Mouse (Mus musculus) forebrain, embryonic 10.5 days (tissue): Measurements from ENCODE around the gene Prnp. TPM values are rescaled to one million over a fixed set of nuclear protein-coding genes. Genes with fewer than 3 reads are reported as not detected.
A peak's percentile ranks its signal among the peaks of the same experiment; 100 is the strongest.

Experiments used
- DNase-seq: peaks from one replicate; pipeline ENCODE4 v3.0.0-alpha.2; 2017; ENCODE audit warnings: low spot score; ENCODE audit errors: extremely low spot score
- H3K27ac ChIP-seq: fragments of 300-500 bp; sonication (generic); 2 replicates; pipeline ENCODE4 v1.5.1; 2016; ENCODE audit warnings: mild to moderate bottlenecking
- H3K27me3 ChIP-seq: fragments of 300-500 bp; sonication (generic); 2 replicates; pipeline ENCODE4 v1.6.1; 2016; ENCODE audit warnings: mild to moderate bottlenecking; ENCODE audit not compliant: poor library complexity, severe bottlenecking
- H3K36me3 ChIP-seq: fragments of 300-500 bp; sonication (generic); replicated peaks from 2 replicates; pipeline ENCODE4 v1.6.1; 2016; ENCODE audit warnings: mild to moderate bottlenecking, moderate library complexity
- H3K4me1 ChIP-seq: fragments of 300-500 bp; sonication (generic); 2 replicates; pipeline ENCODE4 v1.6.1; 2016
- H3K4me3 ChIP-seq: fragments of 300-500 bp; sonication (generic); 2 replicates; pipeline ENCODE4 v1.5.1; 2016; ENCODE audit warnings: mild to moderate bottlenecking, moderate library complexity
- H3K9me3 ChIP-seq: fragments of 300-500 bp; sonication (generic); 2 replicates; pipeline ENCODE4 v1.6.1; 2016; ENCODE audit warnings: mild to moderate bottlenecking, moderate library complexity
- WGBS: fragments of 180-500 bp; shearing (Covaris S2); methylation state at CpG from one replicate; pipeline ENCODE4 v1.1.7; 2016; 5-methylcytosine and 5-hydroxymethylcytosine counted together
- polyA plus RNA-seq: library from polyadenylated mRNA; unstranded; fragments of >200 nt; fragmentation: Nextera tagmentation; extraction: Ambion mirVana; gene quantifications from 2 replicates; pipeline ENCODE4 v1.2.1, GENCODE M21; 2016

The Prnp gene
- polyA plus RNA-seq, 1 experiment from 2014 or later: 23.2 TPM

DNA sequence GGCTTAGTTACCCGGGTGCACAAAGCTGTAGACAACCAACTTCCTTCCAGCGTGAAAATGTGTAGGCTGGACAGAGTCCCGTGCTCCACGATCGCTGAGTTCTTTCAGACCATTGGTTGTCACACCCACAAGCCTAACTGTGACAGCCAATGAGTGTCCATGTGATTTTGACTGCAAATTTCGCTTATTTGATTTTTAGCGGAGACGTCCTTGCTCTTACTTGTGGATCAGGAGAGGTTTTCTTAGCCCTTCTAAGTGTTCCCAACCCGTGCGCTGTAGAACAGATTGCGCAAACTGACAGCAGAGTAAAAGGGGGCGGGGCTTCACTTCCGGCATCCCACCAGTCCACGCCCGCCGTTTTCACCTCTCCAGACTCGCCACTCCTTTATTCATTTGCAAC lies 45.5 kb downstream of the Prnp start:
- WGBS: 9% methylated on average over 17 of the region's 17 CpGs
- Histone ChIP-seq H3K4me3 (peak overlapping the region; percentile 53), H3K9me3 (no peaks in the 10 kb centered on the region), H3K36me3 (no peaks in the 10 kb centered on the region), H3K27ac (no peak overlapping the region), H3K4me1 (peaks cover 27% of the 10 kb centered on the region), H3K27me3 (peaks cover 60% of the 10 kb centered on the region)
- DNase-seq: peak; percentile 35

- H3K27me3 ChIP-seq: peaks cover 46% of the 10 kb centered on the region
- peaks cover 21% of the 10 kb centered on the region for H3K4me1 ChIP-seq
- WGBS: 86% methylated on average over 7 of the region's 7 CpGs
- no peaks in the 10 kb centered on the region for H3K9me3 ChIP-seq
- no peak for DNase-seq
- no peak overlapping the region for H3K27ac ChIP-seq
- no peak overlapping the region for H3K4me3 ChIP-seq
- H3K36me3 ChIP-seq: no peaks in the 10 kb centered on the region
Measured at GRCm38 (mm10) chr2:131956336-131957256, 46.9 kb downstream of the Prnp start.

GRCm38 (mm10) chr2:131957731-131958222 lies 48.0 kb downstream of the Prnp start:
- peaks cover 35% of the 10 kb centered on the region for H3K27me3 ChIP-seq
- DNase-seq: no peak
- no peak overlapping the region for H3K4me3 ChIP-seq
- H3K9me3 ChIP-seq: no peaks in the 10 kb centered on the region
- WGBS: 62% methylated on average over 9 of the region's 9 CpGs
- H3K4me1 ChIP-seq: peaks cover 19% of the 10 kb centered on the region
- H3K36me3 ChIP-seq: no peaks in the 10 kb centered on the region
- no peak overlapping the region for H3K27ac ChIP-seq

DNA sequence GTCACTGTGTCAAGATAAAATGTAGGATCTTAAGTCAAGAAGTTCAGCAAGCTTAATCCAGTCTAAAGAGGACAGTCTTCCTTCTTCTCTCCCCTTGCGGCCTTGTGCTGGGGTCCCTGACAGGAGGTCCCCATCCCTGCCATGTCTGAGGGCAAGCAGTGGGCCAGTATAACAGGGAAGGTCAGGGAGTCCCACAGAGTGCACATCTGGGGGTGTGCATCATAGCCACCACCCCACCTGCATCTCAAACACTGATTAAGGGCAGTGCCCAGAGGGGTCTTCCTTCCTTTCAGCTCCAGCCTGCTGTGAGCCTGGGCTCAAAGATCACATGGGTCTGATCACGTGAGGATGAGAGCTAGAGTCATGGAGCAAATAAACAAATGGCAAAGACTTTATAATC lies 51.9 kb downstream of the Prnp start:
- H3K36me3 ChIP-seq: no peaks in the 10 kb centered on the region
- H3K9me3 ChIP-seq: no peaks in the 10 kb centered on the region
- H3K4me3 ChIP-seq: no peak overlapping the region
- 70% methylated on average over 2 of the region's 2 CpGs for WGBS
- H3K27ac ChIP-seq: no peak overlapping the region
- H3K27me3 ChIP-seq: 0 out of 2 replicates have a peak, but pooled peaks cover 2% of the 10 kb centered on the region
- no peaks in the 10 kb centered on the region for H3K4me1 ChIP-seq
- no peak for DNase-seq

GRCm38 (mm10) chr2:131970597-131970996 lies 60.9 kb downstream of the Prnp start:
- 99% methylated on average over 2 of the region's 2 CpGs for WGBS
- DNase-seq: no peak
- Histone ChIP-seq H3K4me3 (no peak overlapping the region), H3K27me3 (no peaks in the 10 kb centered on the region), H3K9me3 (no peaks in the 10 kb centered on the region), H3K36me3 (no peaks in the 10 kb centered on the region), H3K4me1 (no peaks in the 10 kb centered on the region), H3K27ac (no peak overlapping the region)

GRCm38 (mm10) chr2:131971098-131971497 lies 61.4 kb downstream of the Prnp start:
- Histone ChIP-seq H3K4me3 (no peak overlapping the region), H3K9me3 (no peaks in the 10 kb centered on the region), H3K27ac (no peak overlapping the region), H3K4me1 (no peaks in the 10 kb centered on the region), H3K36me3 (no peaks in the 10 kb centered on the region), H3K27me3 (no peaks in the 10 kb centered on the region)
- WGBS: 88% methylated on average over 4 of the region's 4 CpGs
- no peak for DNase-seq

GRCm38 (mm10) chr2:131976663-131977062 lies 66.9 kb downstream of the Prnp start:
- Histone ChIP-seq H3K36me3 (no peaks in the 10 kb centered on the region), H3K9me3 (peaks cover 9% of the 10 kb centered on the region), H3K27ac (no peak overlapping the region), H3K4me1 (0 out of 2 replicates have a peak, but pooled peaks cover 5% of the 10 kb centered on the region), H3K4me3 (no peak overlapping the region), H3K27me3 (no peaks in the 10 kb centered on the region)
- no peak for DNase-seq
- WGBS: 78% methylated on average over 3 of the region's 3 CpGs

DNA sequence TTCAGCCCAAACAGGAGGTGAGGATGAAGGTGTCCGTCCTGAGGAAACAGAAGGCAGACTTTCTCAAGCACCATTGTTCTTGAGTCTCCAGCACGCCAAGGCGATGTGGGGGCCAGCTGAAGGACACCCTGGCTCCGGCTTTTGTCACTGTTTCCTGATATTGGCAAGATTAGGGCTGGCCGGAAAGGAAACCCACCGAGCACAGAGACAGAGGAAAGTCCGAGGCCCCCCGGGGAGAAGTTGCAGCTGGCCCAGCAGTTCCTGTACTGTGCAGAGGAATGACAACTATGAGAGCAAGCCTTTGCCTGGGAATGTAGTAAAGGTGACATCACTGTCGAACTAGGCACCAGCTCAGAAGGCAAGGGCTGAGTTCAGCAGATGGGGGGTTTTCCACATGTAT lies 71.1 kb downstream of the Prnp start:
- Histone ChIP-seq H3K27me3 (no peaks in the 10 kb centered on the region), H3K36me3 (no peaks in the 10 kb centered on the region), H3K27ac (peak overlapping the region; percentile 35; the same call in 1 of the 2 replicates), H3K9me3 (peaks cover 9% of the 10 kb centered on the region), H3K4me3 (no peak overlapping the region), H3K4me1 (0 out of 2 replicates have a peak, but pooled peaks cover 5% of the 10 kb centered on the region)
- 54% methylated on average over 9 of the region's 9 CpGs for WGBS
- no peak for DNase-seq

DNA sequence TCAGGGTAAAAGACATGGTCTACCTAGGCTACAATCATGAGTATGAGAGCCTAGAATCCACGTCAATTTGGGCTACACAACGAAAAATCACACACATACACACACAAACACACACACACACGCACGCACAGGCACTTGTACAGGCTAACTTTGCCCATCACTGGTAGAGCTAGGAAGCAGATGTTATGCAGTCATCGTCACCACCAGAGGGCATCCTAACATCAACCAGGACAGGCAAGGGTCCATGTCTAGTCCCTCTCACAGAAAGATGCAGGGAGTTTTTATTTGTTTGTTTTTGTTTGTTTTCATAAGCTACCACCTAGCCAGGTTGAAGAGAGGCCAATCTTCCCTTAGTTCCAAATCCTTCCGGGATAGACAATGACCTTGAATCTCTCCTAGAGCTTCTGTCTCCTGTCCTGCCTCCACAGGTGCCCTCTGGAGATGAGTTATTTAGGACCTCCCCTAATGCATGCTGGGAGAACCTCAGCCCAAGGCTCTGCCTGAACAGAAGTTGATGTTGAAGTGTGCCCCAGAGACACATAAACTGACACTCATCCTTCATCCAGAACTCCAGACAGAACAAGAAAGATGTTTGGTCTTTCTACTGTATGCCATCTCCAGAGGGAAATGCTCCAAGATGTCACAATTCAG lies 72.9 kb downstream of the Prnp start:
- Histone ChIP-seq H3K27me3 (no peaks in the 10 kb centered on the region), H3K9me3 (peaks cover 8% of the 10 kb centered on the region), H3K36me3 (no peaks in the 10 kb centered on the region), H3K4me1 (0 out of 2 replicates have a peak, but pooled peaks cover 5% of the 10 kb centered on the region), H3K4me3 (no peak overlapping the region), H3K27ac (no peak overlapping the region)
- DNase-seq: peak; percentile 69
- 21% methylated on average over 6 of the region's 6 CpGs for whole genome bisulfite sequencing

GRCm38 (mm10) chr2:131987950-131988349 lies 78.2 kb downstream of the Prnp start:
- H3K36me3 ChIP-seq: peaks cover 3% of the 10 kb centered on the region; the same call in 1 of the 2 replicates
- H3K9me3 ChIP-seq: no peaks in the 10 kb centered on the region
- no peak overlapping the region for H3K4me3 ChIP-seq
- H3K27ac ChIP-seq: no peak overlapping the region
- no peaks in the 10 kb centered on the region for H3K27me3 ChIP-seq
- 51% methylated on average over 3 of the region's 3 CpGs for WGBS
- peaks cover 7% of the 10 kb centered on the region for H3K4me1 ChIP-seq
- no peak for DNase-seq
